Mouse (Mus musculus): Measurements from ENCODE around the gene Lst1. TPM values are rescaled to one million over a fixed set of nuclear protein-coding genes. Genes with fewer than 3 reads are reported as not detected.
A peak's percentile ranks its signal among the peaks of the same experiment; 100 is the strongest.

The Lst1 gene
- polyA plus RNA-seq, 1 experiment from 2014 or later = 16.9 TPM

- no peak overlapping the region for H3K4me2 ChIP-seq (ENCODE audit: low read depth, low read length)
- H3K27ac ChIP-seq (ENCODE audit: low read length) = no peak overlapping the region
- no peaks in the 10 kb centered on the region for H3K9me3 ChIP-seq (ENCODE audit: control insufficient read depth, low read length)
- ATAC-seq = no peak
- no peak overlapping the region for H3K4me3 ChIP-seq (ENCODE audit: low read length)
- peaks cover 13% of the 10 kb centered on the region for H3K4me1 ChIP-seq (ENCODE audit: control insufficient read depth, insufficient read depth, low read length)
- WGBS = 46% methylated on average over 2 of the region's 2 CpGs
- no peaks in the 10 kb centered on the region for H3K36me3 ChIP-seq (ENCODE audit: control insufficient read depth, insufficient read depth, low read length)
- H3K27me3 ChIP-seq (replicated peaks; ENCODE audit: control insufficient read depth, insufficient read depth, low read length) = peaks cover 5% of the 10 kb centered on the region
- no peak overlapping the region for H3K9ac ChIP-seq (ENCODE audit: low read depth, low read length)
Measured at GRCm38 (mm10) chr17:35191723-35192122, 3.5 kb upstream of the Lst1 start.

DNA sequence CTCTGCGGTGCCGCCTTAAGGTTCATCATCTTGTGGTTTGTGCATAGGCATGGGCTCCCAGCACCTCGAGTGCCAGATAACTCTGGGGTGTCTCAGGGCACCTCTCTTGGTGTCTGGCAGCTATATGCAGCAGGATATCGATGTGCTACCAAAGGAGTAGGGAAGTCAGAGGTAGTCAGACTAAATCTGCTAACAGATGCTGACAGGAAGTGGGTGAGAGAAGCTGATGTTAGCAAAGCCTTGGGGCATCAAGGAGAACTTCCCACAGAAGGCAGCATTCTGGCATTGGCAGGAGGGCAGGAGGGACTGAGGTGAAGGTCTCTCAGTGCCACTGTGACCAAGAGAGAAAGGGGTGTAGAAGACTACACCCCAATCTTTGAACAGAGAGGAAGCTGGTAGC lies 1.9 kb upstream of the Lst1 start:
- no peak overlapping the region for H3K4me3 ChIP-seq (ENCODE audit: low read length)
- H3K27ac ChIP-seq (ENCODE audit: low read length) = no peak overlapping the region
- no peak overlapping the region for H3K4me2 ChIP-seq (ENCODE audit: low read depth, low read length)
- WGBS = 60% methylated on average over 4 of the region's 4 CpGs
- H3K9me3 ChIP-seq (ENCODE audit: control insufficient read depth, low read length) = no peaks in the 10 kb centered on the region
- no peaks in the 10 kb centered on the region for H3K36me3 ChIP-seq (ENCODE audit: control insufficient read depth, insufficient read depth, low read length)
- H3K27me3 ChIP-seq (replicated peaks; ENCODE audit: control insufficient read depth, insufficient read depth, low read length) = no peaks in the 10 kb centered on the region; the same call in 1 of the 2 replicates
- no peak overlapping the region for H3K9ac ChIP-seq (ENCODE audit: low read depth, low read length)
- peaks cover 5% of the 10 kb centered on the region for H3K4me1 ChIP-seq (ENCODE audit: control insufficient read depth, insufficient read depth, low read length)
- no peak for ATAC-seq

DNA sequence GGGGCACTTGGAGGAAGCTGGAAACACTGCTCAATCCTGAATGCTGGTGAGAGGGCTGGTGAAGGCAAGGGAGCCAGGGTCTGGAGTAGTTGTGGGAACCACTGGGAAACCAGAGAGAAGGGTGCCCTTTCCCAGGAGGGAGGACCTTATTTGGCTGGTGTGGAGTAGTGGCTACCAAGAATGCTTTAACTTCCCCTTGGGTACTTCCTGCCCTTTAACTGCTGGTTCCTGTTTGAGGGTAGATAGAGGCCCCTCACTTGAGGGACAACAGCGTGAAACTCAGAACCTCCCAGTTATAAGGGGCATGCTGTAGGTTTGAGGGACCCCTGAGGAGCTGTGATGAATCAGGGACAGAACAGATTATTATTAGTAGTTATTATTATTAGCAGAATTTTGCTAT lies 947 bp upstream of the Lst1 start:
- no peak for ATAC-seq

DNA sequence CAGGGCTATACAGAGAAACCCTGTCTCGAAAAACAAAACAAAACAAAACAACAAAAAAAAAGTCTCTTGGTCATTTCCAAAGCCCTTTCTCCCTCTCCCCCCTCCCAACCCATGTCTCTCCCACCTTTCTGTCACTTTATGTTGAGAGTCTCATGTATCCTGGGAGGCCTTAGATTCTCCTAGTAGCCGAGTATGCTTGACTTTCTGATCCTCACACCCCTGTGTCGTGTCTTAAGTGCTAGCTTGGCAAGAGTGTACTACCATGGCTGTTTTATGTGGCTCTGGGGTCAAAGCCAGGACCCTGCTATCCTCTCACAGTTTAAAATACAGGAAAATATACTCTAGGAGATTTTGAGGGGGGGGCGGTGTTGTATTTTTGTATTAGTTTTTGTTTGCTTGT lies 894 bp downstream of the Lst1 start:
- Histone ChIP-seq H3K4me1 (ENCODE audit: control insufficient read depth, insufficient read depth, low read length) (no peaks in the 10 kb centered on the region; the same call in 1 of the 2 replicates), H3K27ac (ENCODE audit: low read length) (no peak overlapping the region), H3K4me3 (ENCODE audit: low read length) (no peak overlapping the region), H3K9me3 (ENCODE audit: control insufficient read depth, low read length) (no peaks in the 10 kb centered on the region), H3K36me3 (ENCODE audit: control insufficient read depth, insufficient read depth, low read length) (no peaks in the 10 kb centered on the region), H3K27me3 (replicated peaks; ENCODE audit: control insufficient read depth, insufficient read depth, low read length) (no peaks in the 10 kb centered on the region), H3K9ac (ENCODE audit: low read depth, low read length) (no peak overlapping the region), H3K4me2 (ENCODE audit: low read depth, low read length) (no peak overlapping the region)
- ATAC-seq = no peak
- 66% methylated on average over 4 of the region's 4 CpGs for WGBS

More for the DNA sequence above, 947 bp upstream of the Lst1 start:
- Histone ChIP-seq H3K9ac (ENCODE audit: low read depth, low read length) (no peak overlapping the region), H3K27me3 (replicated peaks; ENCODE audit: control insufficient read depth, insufficient read depth, low read length) (no peaks in the 10 kb centered on the region; the same call in 1 of the 2 replicates), H3K4me1 (ENCODE audit: control insufficient read depth, insufficient read depth, low read length) (peaks cover 2% of the 10 kb centered on the region), H3K4me3 (ENCODE audit: low read length) (no peak overlapping the region), H3K36me3 (ENCODE audit: control insufficient read depth, insufficient read depth, low read length) (no peaks in the 10 kb centered on the region), H3K9me3 (ENCODE audit: control insufficient read depth, low read length) (no peaks in the 10 kb centered on the region), H3K27ac (ENCODE audit: low read length) (no peak overlapping the region), H3K4me2 (ENCODE audit: low read depth, low read length) (no peak overlapping the region)
- 72% methylated on average over 1 of the region's 1 CpGs for WGBS

DNA sequence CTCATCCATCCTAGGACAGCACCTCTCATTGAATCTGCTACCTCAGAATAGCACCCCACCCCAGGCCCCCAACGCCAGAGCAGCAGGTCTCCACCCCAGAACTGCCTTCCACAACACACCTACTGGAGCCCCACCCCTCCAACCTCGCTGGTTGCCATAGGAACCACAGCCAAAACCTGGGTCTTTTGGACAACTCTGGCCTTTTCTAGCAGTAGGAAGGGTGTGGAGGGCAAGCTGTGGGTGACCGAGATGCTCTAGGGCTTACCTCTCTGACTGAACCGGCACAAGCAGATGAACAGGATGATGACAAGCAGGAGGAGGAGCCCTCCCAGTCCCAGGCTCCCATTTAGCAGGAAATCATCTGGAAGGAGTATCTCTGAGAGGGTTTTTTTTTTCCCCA lies 1.6 kb downstream of the Lst1 start:
- H3K27me3 ChIP-seq (replicated peaks; ENCODE audit: control insufficient read depth, insufficient read depth, low read length) = no peaks in the 10 kb centered on the region
- peak overlapping the region; percentile 55; the same call in 1 of the 2 replicates for H3K9ac ChIP-seq (ENCODE audit: low read depth, low read length)
- H3K4me1 ChIP-seq (ENCODE audit: control insufficient read depth, insufficient read depth, low read length) = no peaks in the 10 kb centered on the region; the same call in 1 of the 2 replicates
- WGBS = 0% methylated on average over 4 of the region's 4 CpGs
- ATAC-seq = peak; percentile 47
- H3K9me3 ChIP-seq (ENCODE audit: control insufficient read depth, low read length) = no peaks in the 10 kb centered on the region
- H3K27ac ChIP-seq (ENCODE audit: low read length) = peak overlapping the region; percentile 72
- no peaks in the 10 kb centered on the region for H3K36me3 ChIP-seq (ENCODE audit: control insufficient read depth, insufficient read depth, low read length)
- H3K4me3 ChIP-seq (ENCODE audit: low read length) = peak overlapping the region; percentile 46
- peak overlapping the region; percentile 52 for H3K4me2 ChIP-seq (ENCODE audit: low read depth, low read length)

DNA sequence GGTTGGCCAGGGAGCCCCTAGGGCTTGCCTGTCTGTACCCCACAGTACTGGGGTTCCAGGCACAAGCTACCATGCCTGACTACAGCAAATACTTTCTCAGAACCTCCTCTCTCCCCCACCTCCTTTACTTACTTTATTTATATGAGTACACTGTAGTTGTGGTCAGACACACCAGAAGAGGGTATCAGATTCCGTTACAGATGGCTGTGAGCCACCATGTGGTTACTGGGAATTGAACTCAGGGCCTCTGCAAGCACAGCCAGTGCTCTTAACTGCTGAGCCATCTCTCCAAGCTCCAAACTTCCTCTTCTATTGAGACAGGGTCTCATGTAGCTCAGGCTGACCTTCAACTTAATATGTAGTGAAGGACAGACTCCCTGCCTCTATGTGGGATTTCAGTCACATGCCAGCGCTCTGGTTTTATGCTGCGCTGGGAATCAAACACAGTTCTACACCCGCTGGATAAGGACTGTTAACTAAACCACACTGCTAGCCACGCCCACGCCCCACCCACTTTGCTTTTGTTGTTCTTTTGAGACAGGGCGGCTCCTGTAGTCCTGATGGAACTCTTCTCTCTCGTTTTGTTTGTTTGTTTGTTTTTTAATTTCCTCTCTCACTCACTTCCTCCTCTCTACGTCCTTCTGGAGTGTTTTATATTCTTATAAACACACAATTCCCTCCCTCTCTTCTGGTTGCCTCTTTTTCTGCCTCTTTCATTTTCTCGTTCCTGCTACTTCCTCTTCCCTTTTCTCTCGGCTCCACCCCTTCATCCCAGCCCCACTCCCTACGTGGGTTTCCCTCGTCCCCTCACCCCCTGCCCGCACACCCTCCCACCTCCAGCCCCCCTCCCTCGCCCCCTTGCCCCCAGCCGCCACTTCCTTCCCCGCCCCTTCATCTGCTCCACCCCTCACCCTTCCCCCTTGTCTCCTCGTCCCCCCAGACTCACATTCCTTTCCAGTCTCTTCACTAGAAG lies 2.3 kb downstream of the Lst1 start:
- WGBS = 4% methylated on average over 18 of the region's 18 CpGs
- no peaks in the 10 kb centered on the region; the same call in 1 of the 2 replicates for H3K4me1 ChIP-seq (ENCODE audit: control insufficient read depth, insufficient read depth, low read length)

GRCm38 (mm10) chr17:35180093-35180492 lies 8.1 kb downstream of the Lst1 start:
- Histone ChIP-seq H3K9ac (ENCODE audit: low read depth, low read length) (no peak overlapping the region), H3K27ac (ENCODE audit: low read length) (no peak overlapping the region), H3K4me3 (ENCODE audit: low read length) (no peak overlapping the region), H3K27me3 (replicated peaks; ENCODE audit: control insufficient read depth, insufficient read depth, low read length) (no peaks in the 10 kb centered on the region), H3K4me1 (ENCODE audit: control insufficient read depth, insufficient read depth, low read length) (no peaks in the 10 kb centered on the region), H3K9me3 (ENCODE audit: control insufficient read depth, low read length) (no peaks in the 10 kb centered on the region), H3K36me3 (ENCODE audit: control insufficient read depth, insufficient read depth, low read length) (no peaks in the 10 kb centered on the region), H3K4me2 (ENCODE audit: low read depth, low read length) (no peak overlapping the region)
- no peak for ATAC-seq
- WGBS = 86% methylated on average over 5 of the region's 5 CpGs

More for the DNA sequence above, 2.3 kb downstream of the Lst1 start:
- Histone ChIP-seq H3K36me3 (ENCODE audit: control insufficient read depth, insufficient read depth, low read length) (no peaks in the 10 kb centered on the region), H3K9me3 (ENCODE audit: control insufficient read depth, low read length) (no peaks in the 10 kb centered on the region), H3K4me2 (ENCODE audit: low read depth, low read length) (peak overlapping the region; percentile 52), H3K4me3 (ENCODE audit: low read length) (peak overlapping the region; percentile 46), H3K27me3 (replicated peaks; ENCODE audit: control insufficient read depth, insufficient read depth, low read length) (no peaks in the 10 kb centered on the region), H3K27ac (ENCODE audit: low read length) (peak overlapping the region; percentile 72), H3K9ac (ENCODE audit: low read depth, low read length) (peak overlapping the region; percentile 55; the same call in 1 of the 2 replicates)
- peak; percentile 78 for ATAC-seq

DNA sequence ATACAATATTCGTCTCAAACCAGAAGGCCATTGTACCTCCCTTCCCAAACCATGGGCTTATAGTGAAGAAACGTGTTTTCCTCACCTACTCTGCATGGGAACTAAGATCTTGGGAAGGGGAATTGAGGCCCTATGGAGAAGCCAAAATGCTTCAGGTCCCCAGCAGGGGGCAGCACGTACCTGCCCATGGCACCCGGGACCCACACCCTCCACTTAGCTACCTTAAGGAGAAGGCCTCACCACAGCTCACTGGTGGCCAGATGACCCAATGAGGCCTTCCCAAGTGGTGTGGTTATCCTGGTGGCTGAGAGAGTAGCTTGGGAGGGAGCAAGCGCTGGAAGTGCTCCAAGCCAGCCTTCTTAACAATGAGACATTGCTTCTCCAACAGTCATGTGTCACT lies 9.7 kb downstream of the Lst1 start:
- 0 out of 2 replicates have a peak, but pooled peaks cover 2% of the 10 kb centered on the region for H3K4me1 ChIP-seq (ENCODE audit: control insufficient read depth, insufficient read depth, low read length)
- H3K27ac ChIP-seq (ENCODE audit: low read length) = no peak overlapping the region
- no peaks in the 10 kb centered on the region for H3K9me3 ChIP-seq (ENCODE audit: control insufficient read depth, low read length)
- WGBS = 10% methylated on average over 5 of the region's 5 CpGs
- H3K36me3 ChIP-seq (ENCODE audit: control insufficient read depth, insufficient read depth, low read length) = no peaks in the 10 kb centered on the region
- H3K27me3 ChIP-seq (replicated peaks; ENCODE audit: control insufficient read depth, insufficient read depth, low read length) = no peaks in the 10 kb centered on the region
- no peak overlapping the region for H3K4me3 ChIP-seq (ENCODE audit: low read length)
- peak; percentile 57 for ATAC-seq
- no peak overlapping the region for H3K9ac ChIP-seq (ENCODE audit: low read depth, low read length)
- no peak overlapping the region for H3K4me2 ChIP-seq (ENCODE audit: low read depth, low read length)

DNA sequence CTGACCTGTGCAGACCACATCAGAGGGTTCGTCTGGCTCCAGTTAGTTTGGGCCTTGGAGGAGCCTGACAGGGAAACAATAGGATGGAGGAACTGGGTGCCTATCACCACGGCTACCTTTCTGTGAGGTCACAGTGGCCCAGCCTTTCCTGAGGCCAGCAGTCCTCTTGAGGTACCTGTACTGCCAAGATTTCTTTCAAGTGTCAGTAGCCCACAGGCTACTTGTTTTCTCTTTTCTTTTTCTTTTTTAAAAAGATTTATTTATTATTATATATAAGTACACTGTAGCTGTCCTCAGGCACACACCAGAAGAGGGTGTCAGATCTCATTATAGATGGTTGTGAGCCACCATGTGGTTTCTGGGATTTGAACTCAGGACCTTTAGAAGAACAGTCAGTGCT lies 12.3 kb downstream of the Lst1 start, which contains the start of gene Aif1:
Gene Aif1 (minus strand): TSS at position 101 of the 400 bp plus-strand sequence.
- Histone ChIP-seq H3K9me3 (ENCODE audit: control insufficient read depth, low read length) (no peaks in the 10 kb centered on the region), H3K9ac (ENCODE audit: low read depth, low read length) (no peak within 1 kb of the TSS), H3K27ac (ENCODE audit: low read length) (no peak within 1 kb of the TSS), H3K4me3 (ENCODE audit: low read length) (no peak within 1 kb of the TSS), H3K36me3 (ENCODE audit: control insufficient read depth, insufficient read depth, low read length) (no peaks in the 10 kb centered on the region), H3K4me1 (ENCODE audit: control insufficient read depth, insufficient read depth, low read length) (0 out of 2 replicates have a peak, but pooled peaks cover 2% of the 10 kb centered on the region), H3K27me3 (replicated peaks; ENCODE audit: control insufficient read depth, insufficient read depth, low read length) (no peaks in the 10 kb centered on the region), H3K4me2 (ENCODE audit: low read depth, low read length) (no peak within 1 kb of the TSS)
- WGBS = 46% methylated on average over 2 of the region's 2 CpGs
- no peak for ATAC-seq
